Mouse (Mus musculus): ENCODE data around the gene Mmp1b. TPM values are rescaled to one million over a fixed set of nuclear protein-coding genes. Genes with fewer than 3 reads are reported as not detected.
"Not testable (repeated sequence)": the region's sequence is repeated elsewhere in the genome, so short reads cannot be mapped to it uniquely, and the experiment has no call there.

The Mmp1b gene
- polyA plus RNA-seq (2016; fragmentation: Nextera tagmentation; extraction: Ambion mirVana) = not detected in 2 replicates

DNA sequence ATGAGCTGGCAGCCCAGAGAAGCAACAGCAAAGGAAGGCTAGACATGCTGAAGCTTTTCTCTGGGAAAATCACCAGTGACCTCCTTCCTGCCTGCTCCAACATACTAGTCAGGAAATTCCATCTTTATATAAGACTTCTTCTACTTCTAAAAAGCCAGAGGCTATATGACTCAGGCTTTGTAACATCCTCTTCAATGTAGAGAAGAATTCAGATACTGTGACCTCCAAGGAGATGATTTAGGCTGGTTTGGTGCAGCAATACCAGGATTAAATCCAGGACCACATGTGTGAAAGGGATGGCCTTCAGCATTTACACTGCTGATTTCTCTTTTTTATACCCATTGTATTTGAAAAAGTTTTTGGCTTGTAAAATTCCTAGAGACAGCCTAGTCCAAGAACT, at the start of gene Mmp1b:
TSS of gene Mmp1b (minus strand) at position 101 of the 400 bp plus-strand sequence.
- ATAC-seq (ENCODE audit: low FRiP score, low read depth) = no peak
- Histone ChIP-seq H3K27ac (no peak within 1 kb of the TSS), H3K27me3 (replicated peaks) (no peaks in the 10 kb centered on the region), H3K4me1 (no peaks in the 10 kb centered on the region), H3K9ac (no peak within 1 kb of the TSS), H3K9me3 (no peaks in the 10 kb centered on the region), H3K4me3 (no peak within 1 kb of the TSS), H3K36me3 (no peaks in the 10 kb centered on the region), H3K4me2 (replicated peaks) (no peak within 1 kb of the TSS)

DNA sequence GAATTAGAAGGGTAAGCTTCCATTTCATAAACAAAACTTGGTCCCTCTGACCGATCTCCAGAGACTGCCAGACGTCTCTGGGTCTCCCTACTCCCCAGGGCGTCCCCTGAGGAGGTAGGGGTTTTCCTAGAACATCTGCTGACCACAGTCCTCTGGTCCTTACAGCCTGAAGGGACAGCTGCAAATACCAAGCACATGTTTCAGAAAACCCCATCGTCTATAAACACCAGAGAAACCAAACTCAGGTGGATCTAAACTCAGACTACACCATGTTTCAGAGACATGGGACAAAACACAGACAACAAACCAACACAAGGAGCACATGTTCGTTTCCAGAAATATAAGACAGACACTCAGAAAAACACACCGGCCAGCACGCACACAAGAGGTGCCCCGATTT, 8.7 kb upstream of the Mmp1b start:
- H3K27me3 ChIP-seq (replicated peaks); H3K9me3 ChIP-seq; H3K4me3 ChIP-seq; H3K27ac ChIP-seq; H3K4me1 ChIP-seq; ATAC-seq (ENCODE audit: low FRiP score, low read depth); H3K4me2 ChIP-seq (replicated peaks); H3K9ac ChIP-seq; H3K36me3 ChIP-seq: not testable (repeated sequence)
- 87% methylated on average over 8 of the region's 8 CpGs for WGBS

DNA sequence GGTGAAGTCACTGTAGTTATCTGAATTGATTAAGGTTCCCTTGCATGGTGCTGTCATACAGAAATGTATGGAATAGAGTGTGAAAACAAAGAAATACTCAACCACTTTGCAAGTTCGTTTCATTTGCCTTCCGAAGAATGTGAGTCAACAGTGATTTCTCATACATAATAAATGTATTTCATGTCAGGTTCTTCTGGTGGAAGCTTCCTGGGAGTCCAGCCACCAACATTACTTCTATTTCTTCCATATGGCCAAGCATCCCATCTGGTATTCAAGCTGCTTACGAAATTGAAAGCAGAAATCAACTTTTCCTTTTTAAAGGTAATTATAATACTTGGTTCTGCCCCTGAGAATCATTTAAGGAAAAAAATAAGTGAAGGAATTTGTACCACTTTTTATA, 33.3 kb downstream of the Mmp1b start:
- Histone ChIP-seq H3K36me3 (no peaks in the 10 kb centered on the region), H3K4me1 (no peaks in the 10 kb centered on the region), H3K4me2 (replicated peaks) (no peak overlapping the region), H3K4me3 (no peak overlapping the region), H3K27me3 (replicated peaks) (no peaks in the 10 kb centered on the region), H3K27ac (no peak overlapping the region), H3K9ac (no peak overlapping the region), H3K9me3 (no peaks in the 10 kb centered on the region)
- no peak for ATAC-seq (ENCODE audit: low FRiP score, low read depth)
- 89% methylated on average over 3 of the region's 3 CpGs for WGBS

- ATAC-seq (ENCODE audit: low FRiP score, low read depth) = no peak
- no peak overlapping the region for H3K9ac ChIP-seq
- no peaks in the 10 kb centered on the region for H3K9me3 ChIP-seq
- H3K27me3 ChIP-seq (replicated peaks) = no peaks in the 10 kb centered on the region
- no peak overlapping the region for H3K4me3 ChIP-seq
- H3K27ac ChIP-seq = no peak overlapping the region
- no peak overlapping the region for H3K4me2 ChIP-seq (replicated peaks)
- H3K36me3 ChIP-seq = no peaks in the 10 kb centered on the region
- 88% methylated on average over 2 of the region's 2 CpGs for WGBS
- no peaks in the 10 kb centered on the region for H3K4me1 ChIP-seq
These were observed 42.3 kb downstream of the Mmp1b start for GRCm38 (mm10) chr9:7345513-7345912.

- H3K27ac ChIP-seq = no peak within 1 kb of the TSS
- no peaks in the 10 kb centered on the region for H3K9me3 ChIP-seq
- H3K36me3 ChIP-seq = no peaks in the 10 kb centered on the region
- no peaks in the 10 kb centered on the region for H3K27me3 ChIP-seq (replicated peaks)
- H3K4me2 ChIP-seq (replicated peaks) = no peak within 1 kb of the TSS
- no peaks in the 10 kb centered on the region for H3K4me1 ChIP-seq
- H3K4me3 ChIP-seq = no peak within 1 kb of the TSS
- no peak for ATAC-seq (ENCODE audit: low FRiP score, low read depth)
- no peak within 1 kb of the TSS for H3K9ac ChIP-seq
These were observed 43.7 kb downstream of the Mmp1b start, which contains the start of gene Mmp12 for GRCm38 (mm10) chr9:7344107-7344506. Mmp12 (plus strand) TSS chr9:7344381.

DNA sequence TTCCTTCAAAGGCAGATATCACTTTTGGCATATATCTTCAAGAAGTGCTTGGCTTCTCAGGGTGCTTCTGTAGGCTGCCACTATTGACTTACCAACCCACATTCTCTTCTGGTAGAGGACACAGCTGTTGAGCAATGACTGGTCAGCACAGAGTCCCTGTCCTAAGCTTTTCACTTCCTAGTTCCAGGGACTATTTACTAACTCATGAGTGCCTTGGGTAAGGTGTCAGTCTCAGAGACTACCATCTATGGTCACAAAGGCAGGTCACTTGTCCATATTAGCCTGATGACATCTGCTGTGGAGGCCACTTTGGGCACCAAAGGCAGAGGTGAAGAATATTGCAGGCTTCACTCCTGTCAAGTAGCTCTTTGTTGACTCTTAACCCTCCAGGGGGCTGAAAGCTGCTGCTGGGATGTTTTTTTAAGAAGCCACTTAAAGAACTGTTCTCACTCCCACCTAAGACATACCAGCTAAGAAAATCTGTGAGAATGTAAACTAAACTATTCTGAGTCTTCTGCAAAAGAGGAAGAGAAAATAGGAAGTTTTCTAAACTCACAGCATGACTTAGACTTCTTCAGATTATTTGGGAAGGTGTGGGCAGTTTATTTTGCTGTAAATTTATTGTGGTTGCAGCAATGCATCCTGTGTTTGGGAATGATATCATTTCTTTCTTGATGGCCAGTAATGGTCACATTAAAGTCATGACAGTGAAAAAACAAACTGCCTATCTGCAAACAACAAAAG, 50.9 kb downstream of the Mmp1b start:
- Histone ChIP-seq H3K4me3 (no peak overlapping the region), H3K9me3 (no peaks in the 10 kb centered on the region), H3K9ac (no peak overlapping the region), H3K36me3 (no peaks in the 10 kb centered on the region), H3K4me2 (replicated peaks) (no peak overlapping the region), H3K4me1 (no peaks in the 10 kb centered on the region), H3K27ac (no peak overlapping the region), H3K27me3 (replicated peaks) (no peaks in the 10 kb centered on the region)
- no peak for ATAC-seq (ENCODE audit: low FRiP score, low read depth)

- H3K9me3 ChIP-seq = no peaks in the 10 kb centered on the region
- no peak overlapping the region for H3K4me2 ChIP-seq (replicated peaks)
- 87% methylated on average over 5 of the region's 6 CpGs for WGBS
- H3K27me3 ChIP-seq (replicated peaks) = no peaks in the 10 kb centered on the region
- no peak for ATAC-seq (ENCODE audit: low FRiP score, low read depth)
- H3K4me3 ChIP-seq = no peak overlapping the region
- no peaks in the 10 kb centered on the region for H3K36me3 ChIP-seq
- no peaks in the 10 kb centered on the region for H3K4me1 ChIP-seq
- no peak overlapping the region for H3K27ac ChIP-seq
- no peak overlapping the region for H3K9ac ChIP-seq
These were observed 51.8 kb downstream of the Mmp1b start for GRCm38 (mm10) chr9:7335766-7336680.

- no peak overlapping the region for H3K27ac ChIP-seq
- H3K27me3 ChIP-seq (replicated peaks) = no peaks in the 10 kb centered on the region
- H3K4me2 ChIP-seq (replicated peaks) = no peak overlapping the region
- no peaks in the 10 kb centered on the region for H3K9me3 ChIP-seq
- no peaks in the 10 kb centered on the region for H3K4me1 ChIP-seq
- no peak overlapping the region for H3K4me3 ChIP-seq
- H3K9ac ChIP-seq = no peak overlapping the region
- no peak for ATAC-seq (ENCODE audit: low FRiP score, low read depth)
- H3K36me3 ChIP-seq = no peaks in the 10 kb centered on the region
These were observed 56.0 kb downstream of the Mmp1b start for GRCm38 (mm10) chr9:7331847-7332246.

Other genes starting within 250 kb of the Mmp1b start
- 21.5 and 22.9 TPM in 2 replicates for gene Dync2h1, start 203.6 kb downstream of the Mmp1b start, polyA plus RNA-seq (2016; fragmentation: Nextera tagmentation; extraction: Ambion mirVana)
- gene Dcun1d5, start 203.5 kb downstream of the Mmp1b start, polyA plus RNA-seq (2016; fragmentation: Nextera tagmentation; extraction: Ambion mirVana) = 132 and 143 TPM in 2 replicates
- gene Mmp13, start 115.5 kb downstream of the Mmp1b start, polyA plus RNA-seq (2016; fragmentation: Nextera tagmentation; extraction: Ambion mirVana) = not detected in 2 replicates
- not detected in 2 replicates for gene Mmp12, start 43.7 kb downstream of the Mmp1b start, polyA plus RNA-seq (2016; fragmentation: Nextera tagmentation; extraction: Ambion mirVana)
- gene Mmp3, start 57.8 kb upstream of the Mmp1b start, polyA plus RNA-seq (2016; fragmentation: Nextera tagmentation; extraction: Ambion mirVana) = not detected in 2 replicates
- not detected in 2 replicates for gene Mmp10, start 114.3 kb upstream of the Mmp1b start, polyA plus RNA-seq (2016; fragmentation: Nextera tagmentation; extraction: Ambion mirVana)
- 0.20 and 0.23 TPM in 2 replicates for gene Mmp8, start 170.4 kb upstream of the Mmp1b start, polyA plus RNA-seq (2016; fragmentation: Nextera tagmentation; extraction: Ambion mirVana)
- gene Mmp27, start 183.3 kb upstream of the Mmp1b start, polyA plus RNA-seq (2016; fragmentation: Nextera tagmentation; extraction: Ambion mirVana) = not detected in 2 replicates
- not detected in 2 replicates for gene Mmp20, start 240.2 kb upstream of the Mmp1b start, polyA plus RNA-seq (2016; fragmentation: Nextera tagmentation; extraction: Ambion mirVana)

Data from neural tube, embryonic 12.5 days (tissue).